Mouse (Mus musculus) small intestine, adult 2 months (tissue): ENCODE results near the gene Trim8.

Experiments used
- CTCF ChIP-seq: fragments of 200-500 bp; IDR thresholded peaks from 2 replicates; pipeline ENCODE4 v1.5.1; 2012; ENCODE audit warnings: low read depth, mild to moderate bottlenecking, control low read depth, inconsistent platforms, low read length, moderate library complexity, mixed read lengths; ENCODE audit not compliant: insufficient replicate concordance, insufficient read length; ENCODE audit errors: extremely low read depth
- POLR2A ChIP-seq: fragments of 200-500 bp; IDR thresholded peaks from 2 replicates; pipeline ENCODE4 v1.6.1; 2012; ENCODE audit warnings: low read depth, mild to moderate bottlenecking, control low read depth, inconsistent platforms, low read length, moderate library complexity

DNA sequence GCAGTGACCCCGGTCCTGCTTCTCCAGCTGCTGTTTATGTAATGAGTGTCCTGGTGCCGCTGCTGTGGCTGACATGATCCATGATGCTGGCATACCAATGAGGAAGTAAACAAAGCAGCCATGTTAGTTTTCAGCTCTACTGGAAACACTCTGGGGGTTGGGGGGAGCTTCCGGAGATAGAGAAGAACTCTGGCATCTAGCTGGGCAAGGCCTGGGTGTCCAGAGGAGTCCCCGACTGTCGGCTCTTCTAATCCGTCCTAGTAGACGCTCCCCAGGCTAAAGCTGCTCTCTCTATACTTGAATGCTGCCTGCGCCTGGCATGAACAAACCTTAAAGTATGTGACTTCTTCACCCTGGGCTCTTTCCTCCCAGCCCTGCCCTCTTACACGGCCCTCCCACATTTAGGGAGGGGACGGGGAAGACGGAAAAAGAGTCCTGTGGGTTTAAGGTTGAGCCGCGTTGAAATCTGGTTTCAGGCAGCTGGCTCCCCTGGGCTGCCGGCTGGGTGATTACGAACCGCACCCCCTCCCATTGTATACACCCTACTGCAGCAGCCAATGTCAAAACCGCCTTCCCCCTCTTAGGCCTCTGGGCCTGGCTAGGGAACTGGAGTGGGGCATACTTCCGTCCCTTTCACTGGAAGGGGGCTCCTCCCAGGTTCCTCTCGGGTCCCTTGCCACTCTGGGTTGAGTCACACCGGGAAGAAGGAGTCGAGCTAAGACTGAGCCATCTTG lies 2.0 kb downstream of the Trim8 start:
- TF ChIP-seq POLR2A (peak; percentile 57), CTCF (no peak)
